Mouse (Mus musculus): Measurements from ENCODE around the gene Ugt1a6a. TPM values are rescaled to one million over a fixed set of nuclear protein-coding genes. Genes with fewer than 3 reads are reported as not detected.
"Not testable (repeated sequence)": the region's sequence is repeated elsewhere in the genome, so short reads cannot be mapped to it uniquely, and the experiment has no call there.

Gene Ugt1a6a
- 7.9 and 10.3 TPM in 2 replicates for polyA plus RNA-seq (2015; fragmentation: Nextera tagmentation; extraction: Ambion mirVana)

DNA sequence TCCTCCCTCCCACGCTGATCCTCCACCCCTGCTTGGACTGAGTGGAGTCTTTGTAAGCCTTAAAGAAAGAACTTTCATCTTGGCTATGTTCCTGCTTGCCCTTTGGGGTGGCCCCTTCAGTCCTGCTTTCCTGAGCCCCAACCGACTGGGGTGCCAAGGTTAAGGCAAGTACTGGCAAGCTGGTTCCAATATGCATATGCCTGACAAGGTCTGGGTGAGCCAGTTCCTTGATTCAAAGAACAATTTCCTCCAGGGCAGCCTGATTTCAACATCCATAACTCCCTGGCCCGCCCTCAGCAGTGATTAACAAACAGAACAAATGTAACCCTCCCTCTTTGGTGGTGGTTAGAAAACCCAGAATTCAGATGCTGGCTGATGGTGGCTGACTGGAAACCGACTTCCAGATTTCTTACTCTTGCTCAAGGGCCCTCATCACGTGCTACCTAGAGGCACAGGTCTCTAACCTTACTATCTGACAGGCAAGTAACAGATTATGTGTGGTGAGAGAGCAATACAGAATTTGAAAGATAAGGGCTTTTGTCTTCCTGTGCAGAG, at the start of gene Ugt1a6a:
TSS of gene Ugt1a6a (plus strand) at position 353 of the 555 bp plus-strand sequence.
- not testable (repeated sequence) for H3K27me3 ChIP-seq (replicated peaks); H3K4me3 ChIP-seq (replicated peaks); H3K36me3 ChIP-seq; H3K9me3 ChIP-seq; H3K9ac ChIP-seq; H3K4me2 ChIP-seq (replicated peaks)
- ATAC-seq = peak; percentile 56
- WGBS = 36% methylated on average over 4 of the region's 5 CpGs
- Histone ChIP-seq H3K27ac (peak within 1 kb of the TSS; percentile 61; the same call in 1 of the 2 replicates), H3K4me1 (replicated peaks) (peaks cover 10% of the 10 kb centered on the region)

- Histone ChIP-seq H3K4me2 (replicated peaks) (no peak overlapping the region), H3K27ac (no peak overlapping the region), H3K27me3 (replicated peaks) (no peaks in the 10 kb centered on the region), H3K9ac (no peak overlapping the region), H3K4me1 (replicated peaks) (no peaks in the 10 kb centered on the region), H3K9me3 (no peaks in the 10 kb centered on the region), H3K36me3 (no peaks in the 10 kb centered on the region), H3K4me3 (replicated peaks) (no peak overlapping the region)
- peak; percentile 89 for ATAC-seq
- 46% methylated on average over 1 of the region's 1 CpGs for WGBS
These were observed 48.5 kb upstream of the Ugt1a6a start for GRCm38 (mm10) chr1:88086125-88086524.

DNA sequence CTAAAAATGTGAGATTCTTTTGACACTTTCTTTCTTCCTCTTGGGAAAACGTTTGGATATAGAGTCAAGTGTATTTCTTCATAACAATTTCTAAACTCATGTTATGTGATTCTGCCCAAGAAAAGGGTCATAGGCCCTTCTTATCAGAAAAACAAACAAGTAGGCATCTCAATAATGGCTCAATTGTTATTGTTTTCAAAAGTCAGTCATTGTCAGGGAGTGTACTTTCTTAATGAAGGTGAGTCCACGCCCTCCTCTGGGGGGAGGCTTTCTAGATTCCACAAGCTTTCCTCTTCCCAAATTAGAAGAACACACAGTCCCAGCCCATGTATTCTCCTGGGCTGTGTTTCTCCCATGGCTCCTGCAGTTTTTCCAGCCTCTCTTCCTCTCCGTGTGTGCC, 47.1 kb upstream of the Ugt1a6a start, which contains the start of gene Ugt1a8:
TSS of gene Ugt1a8 (plus strand) at position 301 of the 400 bp plus-strand sequence.
- no peaks in the 10 kb centered on the region for H3K27me3 ChIP-seq (replicated peaks)

GRCm38 (mm10) chr1:88092341-88092740, 42.3 kb upstream of the Ugt1a6a start:
- Histone ChIP-seq H3K4me1 (replicated peaks) (0 out of 2 replicates have a peak, but pooled peaks cover 2% of the 10 kb centered on the region), H3K27me3 (replicated peaks) (no peaks in the 10 kb centered on the region), H3K27ac (no peak overlapping the region), H3K9ac (no peak overlapping the region), H3K36me3 (no peaks in the 10 kb centered on the region), H3K4me2 (replicated peaks) (no peak overlapping the region), H3K4me3 (replicated peaks) (no peak overlapping the region), H3K9me3 (no peaks in the 10 kb centered on the region)
- ATAC-seq = no peak

More for the DNA sequence above, 47.1 kb upstream of the Ugt1a6a start, which contains the start of gene Ugt1a8:
- no peak within 1 kb of the TSS for H3K27ac ChIP-seq
- no peak within 1 kb of the TSS for H3K9ac ChIP-seq
- H3K36me3 ChIP-seq = no peaks in the 10 kb centered on the region
- 69% methylated on average over 3 of the region's 3 CpGs for WGBS
- 0 out of 2 replicates have a peak, but pooled peaks cover 2% of the 10 kb centered on the region for H3K4me1 ChIP-seq (replicated peaks)
- ATAC-seq = no peak
- no peak within 1 kb of the TSS for H3K4me2 ChIP-seq (replicated peaks)
- no peaks in the 10 kb centered on the region for H3K9me3 ChIP-seq
- no peak within 1 kb of the TSS for H3K4me3 ChIP-seq (replicated peaks)

- H3K4me2 ChIP-seq (replicated peaks) = peak overlapping the region; percentile 49; the same call in 1 of the 2 replicates
- peak; percentile 65 for ATAC-seq
- not testable (repeated sequence) for H3K27me3 ChIP-seq (replicated peaks); H3K4me1 ChIP-seq (replicated peaks); H3K9ac ChIP-seq; H3K36me3 ChIP-seq; H3K4me3 ChIP-seq (replicated peaks); H3K9me3 ChIP-seq
- WGBS = 73% methylated on average over 3 of the region's 3 CpGs
- H3K27ac ChIP-seq = peak overlapping the region; percentile 87
These were observed 40.3 kb upstream of the Ugt1a6a start for GRCm38 (mm10) chr1:88094270-88094676.

- Histone ChIP-seq H3K4me2 (replicated peaks) (peak within 1 kb of the TSS; percentile 49), H3K4me1 (replicated peaks) (0 out of 2 replicates have a peak, but pooled peaks cover 2% of the 10 kb centered on the region), H3K9me3 (no peaks in the 10 kb centered on the region), H3K27ac (peak within 1 kb of the TSS; percentile 87), H3K4me3 (replicated peaks) (peak within 1 kb of the TSS; percentile 31), H3K9ac (peak within 1 kb of the TSS; percentile 43), H3K27me3 (replicated peaks) (no peaks in the 10 kb centered on the region), H3K36me3 (no peaks in the 10 kb centered on the region)
- ATAC-seq = peak; percentile 83
- 21% methylated on average over 10 of the region's 10 CpGs for WGBS
These were observed 39.6 kb upstream of the Ugt1a6a start, which contains the start of gene Ugt1a7c for GRCm38 (mm10) chr1:88094941-88095492. Ugt1a7c (plus strand) TSS chr1:88095062.

DNA sequence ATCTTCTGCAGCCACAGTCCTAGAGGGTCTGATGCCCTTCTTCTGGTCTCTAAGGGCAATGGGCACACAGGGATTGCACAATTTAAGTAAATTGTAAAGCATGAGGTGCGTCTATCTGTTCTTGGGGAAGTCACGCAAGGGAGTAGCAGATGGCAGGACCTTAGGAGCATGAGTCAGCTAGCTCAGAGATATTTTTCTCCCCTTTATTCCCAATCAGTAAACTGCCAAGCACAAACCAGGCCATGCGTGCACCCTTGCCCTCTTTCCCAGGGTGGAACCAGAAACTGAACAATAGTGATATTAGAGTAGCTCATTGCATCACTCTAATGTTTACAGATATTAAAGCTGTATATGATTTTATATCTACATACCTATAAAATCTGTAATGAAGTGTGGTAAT, 36.1 kb upstream of the Ugt1a6a start:
- WGBS = 79% methylated on average over 3 of the region's 3 CpGs

GRCm38 (mm10) chr1:88099691-88100090, 34.9 kb upstream of the Ugt1a6a start:
- not testable (repeated sequence) for H3K9ac ChIP-seq; H3K4me1 ChIP-seq (replicated peaks); H3K4me3 ChIP-seq (replicated peaks); H3K27ac ChIP-seq; ATAC-seq; H3K27me3 ChIP-seq (replicated peaks); H3K4me2 ChIP-seq (replicated peaks); H3K9me3 ChIP-seq; H3K36me3 ChIP-seq
- 79% methylated on average over 2 of the region's 2 CpGs for WGBS

More for the DNA sequence above, 36.1 kb upstream of the Ugt1a6a start:
- H3K9me3 ChIP-seq; H3K4me3 ChIP-seq (replicated peaks); H3K36me3 ChIP-seq; H3K4me1 ChIP-seq (replicated peaks); H3K4me2 ChIP-seq (replicated peaks); H3K27ac ChIP-seq; H3K27me3 ChIP-seq (replicated peaks); H3K9ac ChIP-seq: not testable (repeated sequence)
- ATAC-seq = peak; percentile 62

DNA sequence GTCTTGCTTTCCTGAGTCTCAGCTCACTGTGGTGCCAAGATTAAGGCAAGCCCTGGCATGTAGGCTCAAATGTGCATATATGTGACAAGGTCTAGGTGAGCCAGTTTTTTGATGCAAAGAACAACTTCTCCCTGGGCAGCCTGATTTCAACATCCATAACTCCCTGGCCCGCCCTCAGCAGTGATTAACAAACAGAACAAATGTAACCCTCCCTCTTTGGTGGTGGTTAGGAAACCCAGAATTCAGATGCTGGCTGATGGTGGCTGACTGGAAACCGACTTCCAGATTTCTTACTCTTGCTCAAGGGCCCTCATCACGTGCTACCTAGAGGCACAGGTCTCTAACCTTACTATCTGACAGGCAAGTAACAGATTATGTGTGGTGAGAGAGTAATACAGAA, 31.6 kb upstream of the Ugt1a6a start, which contains the start of gene Ugt1a6b:
TSS of gene Ugt1a6b (plus strand) at position 234 of the 400 bp plus-strand sequence.
- not testable (repeated sequence) for H3K4me3 ChIP-seq (replicated peaks); H3K27ac ChIP-seq; H3K36me3 ChIP-seq; H3K27me3 ChIP-seq (replicated peaks); ATAC-seq; H3K4me2 ChIP-seq (replicated peaks); H3K4me1 ChIP-seq (replicated peaks); H3K9ac ChIP-seq; H3K9me3 ChIP-seq
- WGBS = 55% methylated on average over 3 of the region's 3 CpGs

GRCm38 (mm10) chr1:88103697-88104468, 30.7 kb upstream of the Ugt1a6a start:
- not testable (repeated sequence) for H3K4me1 ChIP-seq (replicated peaks); H3K4me3 ChIP-seq (replicated peaks); H3K9ac ChIP-seq; H3K27ac ChIP-seq; H3K9me3 ChIP-seq; H3K4me2 ChIP-seq (replicated peaks); H3K36me3 ChIP-seq; H3K27me3 ChIP-seq (replicated peaks)
- 75% methylated on average over 5 of the region's 5 CpGs for WGBS
- ATAC-seq = peak; percentile 42; the same call in 1 of the 2 replicates

DNA sequence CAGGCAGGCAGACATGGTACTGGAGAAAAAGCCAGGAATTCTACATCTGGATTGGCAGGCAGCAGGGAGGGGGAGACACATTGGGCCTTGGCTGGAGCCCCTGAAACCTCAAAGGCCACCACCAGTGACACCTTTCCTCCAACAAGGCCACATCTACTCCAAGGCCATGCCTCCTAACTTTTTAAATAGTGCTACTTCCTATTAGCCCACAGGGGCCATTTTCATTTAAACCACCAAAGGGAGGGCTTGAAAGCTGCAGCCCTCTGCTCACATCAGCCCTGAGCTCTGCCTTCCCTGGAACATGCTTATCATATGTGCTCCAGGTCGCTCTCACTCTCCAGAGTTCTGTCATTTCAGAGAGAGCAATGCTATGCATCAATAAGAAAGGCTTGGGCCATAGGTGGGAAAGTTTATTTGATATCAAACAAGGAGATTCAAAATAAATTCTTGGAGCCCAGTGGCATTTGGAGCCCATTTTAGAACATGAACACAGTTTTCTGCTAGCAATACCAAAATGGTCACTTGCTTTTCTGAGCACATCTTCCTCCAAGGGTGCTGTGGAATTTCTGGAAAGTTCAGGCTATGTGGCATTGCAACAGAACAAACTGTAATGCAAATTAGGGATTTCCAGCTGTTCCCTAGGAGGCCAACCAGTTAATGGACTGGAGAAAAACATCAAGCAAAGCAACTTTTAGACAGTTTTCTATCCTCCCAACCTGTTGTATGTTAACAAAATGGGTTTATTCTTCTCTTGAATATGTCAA, 29.8 kb upstream of the Ugt1a6a start:
- Histone ChIP-seq H3K9me3 (no peaks in the 10 kb centered on the region), H3K4me3 (replicated peaks) (no peak overlapping the region), H3K36me3 (no peaks in the 10 kb centered on the region), H3K4me2 (replicated peaks) (no peak overlapping the region), H3K27ac (no peak overlapping the region), H3K9ac (no peak overlapping the region), H3K27me3 (replicated peaks) (no peaks in the 10 kb centered on the region), H3K4me1 (replicated peaks) (peaks cover 7% of the 10 kb centered on the region; the same call in 1 of the 2 replicates)
- WGBS = 87% methylated on average over 1 of the region's 1 CpGs
- ATAC-seq = no peak

DNA sequence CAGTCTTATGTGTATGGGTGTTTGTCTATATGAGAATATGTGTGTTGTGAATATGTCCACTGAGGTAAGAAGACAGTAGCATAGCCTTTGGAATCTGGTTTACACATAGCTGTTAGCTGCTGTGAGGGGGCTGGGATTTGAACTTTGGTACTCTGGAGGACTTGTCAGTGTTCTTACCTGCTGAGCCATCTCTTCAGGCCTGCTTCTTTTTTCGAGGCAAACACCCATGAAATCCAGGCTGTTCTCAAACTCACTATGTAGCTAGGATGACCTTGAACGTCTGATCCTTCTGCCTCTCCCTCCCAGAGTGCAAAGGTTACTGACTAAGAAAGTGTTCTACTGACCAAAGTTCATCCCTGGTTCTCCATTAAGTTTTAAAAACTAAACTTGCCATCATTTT, 29.0 kb upstream of the Ugt1a6a start:
- no peak overlapping the region for H3K4me2 ChIP-seq (replicated peaks)

More for the DNA sequence above, 29.0 kb upstream of the Ugt1a6a start:
- Histone ChIP-seq H3K4me1 (replicated peaks) (peaks cover 7% of the 10 kb centered on the region; the same call in 1 of the 2 replicates), H3K4me3 (replicated peaks) (no peak overlapping the region), H3K27ac (no peak overlapping the region), H3K27me3 (replicated peaks) (no peaks in the 10 kb centered on the region), H3K9me3 (no peaks in the 10 kb centered on the region), H3K36me3 (no peaks in the 10 kb centered on the region), H3K9ac (no peak overlapping the region)
- ATAC-seq = peak; percentile 18; the same call in 1 of the 2 replicates
- 40% methylated on average over 2 of the region's 2 CpGs for WGBS
